Mouse (Mus musculus): ENCODE measurements at regions not wholly inside any gene's neighbourhood (a gene's known extent, or its start where the extent isn't known, plus 50 kb on each side); places are given as distances from the start of the nearest gene placed in this dataset.
"Not testable (repeated sequence)": the region's sequence is repeated elsewhere in the genome, so short reads cannot be mapped to it uniquely, and the experiment has no call there.

GRCm38 (mm10) chr13:32442025-32442424 is 103.5 kb upstream of the Gmds start:
- H3K36me3 ChIP-seq (ENCODE audit: control insufficient read depth, insufficient read depth, low read length, poor library complexity, severe bottlenecking) = no peaks in the 10 kb centered on the region

DNA sequence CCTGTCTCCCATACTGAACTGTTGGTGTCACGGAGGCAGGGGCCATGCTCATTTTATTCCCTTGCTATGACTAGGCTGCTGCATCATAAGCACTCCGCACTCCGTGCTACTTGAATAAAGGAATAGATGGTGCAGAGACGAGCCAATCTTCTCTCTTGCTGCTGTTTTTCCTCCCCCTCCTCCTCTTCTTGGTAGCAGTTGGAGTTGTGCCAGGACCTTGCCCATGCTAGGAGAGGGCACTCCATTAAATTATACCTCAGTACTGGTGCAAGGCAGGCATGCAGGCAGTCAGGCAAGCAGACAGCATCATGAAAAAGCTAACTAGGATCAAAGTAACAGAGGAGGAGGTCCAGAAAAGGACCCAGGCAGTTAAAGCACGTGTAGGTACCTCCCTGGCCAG is 96.6 kb upstream of the Gmds start:
- H3K27me3 ChIP-seq (ENCODE audit: control insufficient read depth, insufficient read depth, low read length, poor library complexity, severe bottlenecking) = no peaks in the 10 kb centered on the region

More at GRCm38 (mm10) chr13:32442025-32442424, 103.5 kb upstream of the Gmds start:
- Histone ChIP-seq H3K4me1 (ENCODE audit: control insufficient read depth, insufficient read depth, low read length) (no peaks in the 10 kb centered on the region), H3K27ac (ENCODE audit: insufficient read depth, low read length) (no peak overlapping the region), H3K9ac (ENCODE audit: low read depth, poor library complexity, severe bottlenecking) (no peak overlapping the region), H3K9me3 (replicated peaks; ENCODE audit: control insufficient read depth, insufficient read depth, low read length, poor library complexity, severe bottlenecking) (no peaks in the 10 kb centered on the region), H3K4me3 (ENCODE audit: low read depth, low read length) (no peak overlapping the region), H3K27me3 (ENCODE audit: control insufficient read depth, insufficient read depth, low read length, poor library complexity, severe bottlenecking) (no peaks in the 10 kb centered on the region)
- TF ChIP-seq CTCF (IDR thresholded peaks at IDR 0.05; ENCODE audit: low read depth, low read length) (no peak), EP300 (IDR thresholded peaks at IDR 0.05; ENCODE audit: insufficient read depth, low read depth, low read length) (no peak), POLR2A (IDR thresholded peaks at IDR 0.05; ENCODE audit: insufficient read depth, low read length) (no peak)

DNA sequence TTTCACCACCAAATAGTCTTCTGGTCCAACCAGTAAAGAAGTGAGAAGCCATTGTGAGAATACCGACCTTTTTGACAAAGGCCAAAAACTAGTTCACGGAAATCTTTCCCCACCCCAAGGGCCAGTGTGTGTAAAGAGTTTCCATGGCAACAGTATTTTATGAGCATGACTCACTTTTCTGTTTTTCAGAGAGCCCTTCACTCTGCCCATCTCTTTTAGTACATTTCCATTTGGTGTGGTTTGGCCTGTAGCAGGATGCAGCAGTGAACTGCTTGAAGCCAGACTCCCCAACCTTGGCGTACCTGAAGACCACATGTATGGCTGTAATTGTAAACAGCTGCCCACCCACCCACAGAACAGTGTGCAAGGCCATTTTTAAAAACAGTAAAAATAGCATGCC is 89.9 kb upstream of the Gmds start:
- H3K27ac ChIP-seq (ENCODE audit: insufficient read depth, low read length) = no peak overlapping the region

More for the DNA sequence above, 96.6 kb upstream of the Gmds start:
- TF ChIP-seq POLR2A (IDR thresholded peaks at IDR 0.05; ENCODE audit: insufficient read depth, low read length) = no peak
- TF ChIP-seq CTCF (IDR thresholded peaks at IDR 0.05; ENCODE audit: low read depth, low read length) = no peak
- no peak for TF ChIP-seq EP300 (IDR thresholded peaks at IDR 0.05; ENCODE audit: insufficient read depth, low read depth, low read length)
- H3K4me3 ChIP-seq (ENCODE audit: low read depth, low read length) = no peak overlapping the region
- no peak overlapping the region for H3K9ac ChIP-seq (ENCODE audit: low read depth, poor library complexity, severe bottlenecking)
- H3K4me1 ChIP-seq (ENCODE audit: control insufficient read depth, insufficient read depth, low read length) = no peaks in the 10 kb centered on the region
- no peak overlapping the region for H3K27ac ChIP-seq (ENCODE audit: insufficient read depth, low read length)
- H3K36me3 ChIP-seq (ENCODE audit: control insufficient read depth, insufficient read depth, low read length, poor library complexity, severe bottlenecking) = no peaks in the 10 kb centered on the region
- H3K9me3 ChIP-seq (replicated peaks; ENCODE audit: control insufficient read depth, insufficient read depth, low read length, poor library complexity, severe bottlenecking) = no peaks in the 10 kb centered on the region

DNA sequence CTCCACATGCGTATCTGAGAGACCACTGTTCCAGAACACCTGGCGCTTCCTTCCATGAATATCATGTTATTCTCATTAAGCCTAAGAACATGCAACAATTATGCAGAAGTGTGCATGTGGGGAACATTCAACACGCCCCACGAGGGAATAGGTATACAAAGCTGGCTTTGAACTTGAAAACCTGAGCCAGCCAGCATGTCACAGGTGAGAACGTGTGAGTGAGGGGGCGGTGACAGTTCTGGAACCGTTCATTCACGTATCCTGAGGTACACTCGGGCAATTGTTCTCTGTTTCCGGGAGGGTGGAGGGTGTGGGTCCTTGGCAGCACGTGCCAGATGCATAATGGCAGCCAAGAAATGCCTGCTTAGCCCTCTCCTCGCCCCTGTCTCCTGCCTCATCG is 88.4 kb upstream of the Gmds start:
- TF ChIP-seq CTCF (IDR thresholded peaks at IDR 0.05; ENCODE audit: low read depth, low read length) = no peak
- H3K36me3 ChIP-seq (ENCODE audit: control insufficient read depth, insufficient read depth, low read length, poor library complexity, severe bottlenecking) = no peaks in the 10 kb centered on the region
- H3K9ac ChIP-seq (ENCODE audit: low read depth, poor library complexity, severe bottlenecking) = no peak overlapping the region
- H3K9me3 ChIP-seq (replicated peaks; ENCODE audit: control insufficient read depth, insufficient read depth, low read length, poor library complexity, severe bottlenecking) = no peaks in the 10 kb centered on the region
- no peak overlapping the region for H3K4me3 ChIP-seq (ENCODE audit: low read depth, low read length)
- no peaks in the 10 kb centered on the region for H3K4me1 ChIP-seq (ENCODE audit: control insufficient read depth, insufficient read depth, low read length)
- no peaks in the 10 kb centered on the region for H3K27me3 ChIP-seq (ENCODE audit: control insufficient read depth, insufficient read depth, low read length, poor library complexity, severe bottlenecking)
- H3K27ac ChIP-seq (ENCODE audit: insufficient read depth, low read length) = no peak overlapping the region

More for the DNA sequence above, 89.9 kb upstream of the Gmds start:
- Histone ChIP-seq H3K36me3 (ENCODE audit: control insufficient read depth, insufficient read depth, low read length, poor library complexity, severe bottlenecking) (no peaks in the 10 kb centered on the region), H3K9me3 (replicated peaks; ENCODE audit: control insufficient read depth, insufficient read depth, low read length, poor library complexity, severe bottlenecking) (no peaks in the 10 kb centered on the region), H3K4me3 (ENCODE audit: low read depth, low read length) (no peak overlapping the region), H3K27me3 (ENCODE audit: control insufficient read depth, insufficient read depth, low read length, poor library complexity, severe bottlenecking) (no peaks in the 10 kb centered on the region), H3K4me1 (ENCODE audit: control insufficient read depth, insufficient read depth, low read length) (no peaks in the 10 kb centered on the region), H3K9ac (ENCODE audit: low read depth, poor library complexity, severe bottlenecking) (no peak overlapping the region)
- no peak for TF ChIP-seq CTCF (IDR thresholded peaks at IDR 0.05; ENCODE audit: low read depth, low read length)
- no peak for TF ChIP-seq EP300 (IDR thresholded peaks at IDR 0.05; ENCODE audit: insufficient read depth, low read depth, low read length)
- TF ChIP-seq POLR2A (IDR thresholded peaks at IDR 0.05; ENCODE audit: insufficient read depth, low read length) = no peak

DNA sequence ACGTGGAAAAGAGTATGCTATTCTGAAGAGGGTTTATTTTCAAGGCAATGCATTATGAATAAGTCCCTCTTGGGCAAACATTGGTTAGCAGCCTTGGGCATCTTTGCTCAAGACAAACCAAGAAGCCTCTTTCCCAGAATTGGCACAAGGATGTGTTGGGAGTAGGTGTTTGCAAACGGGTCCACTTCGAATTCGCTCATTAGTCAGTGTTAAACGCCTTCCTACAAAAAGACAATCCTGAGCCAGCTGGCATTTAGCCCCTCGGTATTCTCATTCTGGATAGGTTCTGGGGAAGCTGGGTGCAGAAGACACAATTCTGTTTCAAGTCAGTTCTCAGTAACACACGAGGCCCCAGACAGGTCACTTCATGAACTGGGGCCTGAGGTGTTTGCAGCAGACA is 87.7 kb upstream of the Gmds start:
- H3K36me3 ChIP-seq (ENCODE audit: control insufficient read depth, insufficient read depth, low read length, poor library complexity, severe bottlenecking) = no peaks in the 10 kb centered on the region
- H3K9ac ChIP-seq (ENCODE audit: low read depth, poor library complexity, severe bottlenecking) = no peak overlapping the region
- no peak overlapping the region for H3K4me3 ChIP-seq (ENCODE audit: low read depth, low read length)
- H3K9me3 ChIP-seq (replicated peaks; ENCODE audit: control insufficient read depth, insufficient read depth, low read length, poor library complexity, severe bottlenecking) = no peaks in the 10 kb centered on the region
- TF ChIP-seq CTCF (IDR thresholded peaks at IDR 0.05; ENCODE audit: low read depth, low read length) = no peak
- no peak for TF ChIP-seq POLR2A (IDR thresholded peaks at IDR 0.05; ENCODE audit: insufficient read depth, low read length)
- TF ChIP-seq EP300 (IDR thresholded peaks at IDR 0.05; ENCODE audit: insufficient read depth, low read depth, low read length) = no peak
- H3K27me3 ChIP-seq (ENCODE audit: control insufficient read depth, insufficient read depth, low read length, poor library complexity, severe bottlenecking) = no peaks in the 10 kb centered on the region
- H3K27ac ChIP-seq (ENCODE audit: insufficient read depth, low read length) = no peak overlapping the region
- no peaks in the 10 kb centered on the region for H3K4me1 ChIP-seq (ENCODE audit: control insufficient read depth, insufficient read depth, low read length)

GRCm38 (mm10) chr13:32424543-32424942 is 86.0 kb upstream of the Gmds start:
- H3K27ac ChIP-seq (ENCODE audit: insufficient read depth, low read length); H3K4me3 ChIP-seq (ENCODE audit: low read depth, low read length); H3K9ac ChIP-seq (ENCODE audit: low read depth, poor library complexity, severe bottlenecking); H3K4me1 ChIP-seq (ENCODE audit: control insufficient read depth, insufficient read depth, low read length); H3K27me3 ChIP-seq (ENCODE audit: control insufficient read depth, insufficient read depth, low read length, poor library complexity, severe bottlenecking); H3K9me3 ChIP-seq (replicated peaks; ENCODE audit: control insufficient read depth, insufficient read depth, low read length, poor library complexity, severe bottlenecking); H3K36me3 ChIP-seq (ENCODE audit: control insufficient read depth, insufficient read depth, low read length, poor library complexity, severe bottlenecking): not testable (repeated sequence)

Data from ES-Bruce4 (cell line).